Mouse (Mus musculus) c-Kit-positive CD71-positive TER-119-positive erythroid progenitor cells, embryonic 14.5 days (primary cell): ENCODE results near the gene Orm2.

Experiments used
- DNase-seq: peaks from one replicate; pipeline ENCODE4 v3.0.0-alpha.2; 2013; ENCODE audit warnings: low spot score

Gene Orm2

DNA sequence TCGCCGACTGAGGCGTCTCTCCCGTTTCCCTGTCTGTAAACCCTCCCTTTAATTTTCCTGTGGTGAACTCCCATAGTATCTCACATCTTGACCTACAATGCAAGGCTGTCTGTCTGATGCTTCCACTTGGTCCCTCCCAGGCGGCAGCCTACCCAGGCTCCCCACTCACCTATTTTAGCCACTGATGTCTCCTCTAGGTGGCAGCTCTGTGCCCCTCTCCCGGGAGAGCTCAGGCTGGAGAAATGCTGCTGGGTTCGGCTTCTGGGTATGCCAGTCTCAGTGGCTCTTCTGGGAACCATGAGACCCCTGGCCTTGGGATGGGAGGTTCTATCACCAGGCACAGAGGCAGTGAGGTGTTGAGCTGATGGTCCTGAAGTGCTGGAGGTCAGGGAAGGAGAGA lies 15.2 kb downstream of the Orm2 start:
- no peak for DNase-seq

- peak; percentile 68 for DNase-seq
Observed at GRCm38 (mm10) chr4:63382676-63383369, 20.6 kb downstream of the Orm2 start.

DNA sequence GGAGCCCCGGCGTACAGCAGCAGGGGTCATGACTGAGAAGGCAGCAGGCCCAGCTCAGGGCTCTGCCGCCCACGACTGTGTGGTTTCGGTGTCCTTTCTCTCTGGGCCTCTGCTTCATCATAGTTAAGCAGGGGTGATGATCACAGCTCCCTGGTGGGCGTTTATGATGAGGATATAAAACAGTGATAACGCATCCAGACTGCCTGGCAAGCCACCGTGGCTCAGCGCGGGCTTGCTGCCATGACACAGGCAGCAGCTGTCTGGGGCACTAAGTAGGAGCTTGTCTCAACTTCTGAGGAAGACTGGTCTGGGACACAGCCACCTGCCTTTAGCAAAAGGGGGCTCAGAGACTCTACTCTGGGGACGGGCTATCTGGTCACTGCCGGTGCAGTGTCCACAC lies 21.2 kb downstream of the Orm2 start:
- DNase-seq, result no peak

DNA sequence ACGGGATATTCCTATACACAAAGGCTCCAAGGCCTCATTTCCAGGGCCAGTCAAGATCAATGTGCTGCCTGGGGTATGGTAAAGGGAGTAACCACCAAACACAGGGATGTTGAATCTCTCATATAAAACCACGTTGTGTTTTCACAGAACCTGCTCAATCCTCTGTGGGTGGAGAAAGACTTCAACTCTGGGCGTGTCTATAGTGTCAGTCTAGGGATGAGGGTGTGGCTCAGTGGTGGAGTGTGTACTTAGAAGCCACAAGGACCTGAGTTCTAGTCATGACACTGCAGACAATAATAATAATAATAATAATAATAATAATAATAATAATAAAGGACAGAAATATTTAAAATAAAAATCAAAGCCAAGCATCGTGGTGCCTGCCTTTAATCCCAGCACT lies 22.0 kb downstream of the Orm2 start:
- DNase-seq, result no peak

DNA sequence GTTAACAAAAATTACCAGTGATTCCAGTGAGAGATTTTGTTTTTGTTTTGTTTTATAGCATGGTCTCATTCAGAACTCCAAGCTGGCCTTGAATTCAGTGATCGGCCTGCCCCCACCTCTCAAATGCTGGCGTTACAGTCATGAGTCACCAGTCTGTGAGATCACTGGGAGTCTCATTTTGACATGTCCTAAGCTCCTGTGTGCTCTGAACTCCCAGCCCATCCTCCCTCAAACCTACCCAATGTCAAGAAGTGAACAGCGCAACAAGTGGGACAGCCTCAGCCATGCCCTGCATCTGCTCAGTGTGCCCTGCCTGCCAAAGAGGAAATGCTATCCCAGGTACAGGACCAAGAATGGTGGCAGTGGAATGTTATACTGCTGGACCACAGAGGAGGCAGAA lies 23.0 kb downstream of the Orm2 start:
- DNase-seq, result no peak

- DNase-seq, result no peak
Observed at GRCm38 (mm10) chr4:63385784-63386183, 23.5 kb downstream of the Orm2 start.

DNA sequence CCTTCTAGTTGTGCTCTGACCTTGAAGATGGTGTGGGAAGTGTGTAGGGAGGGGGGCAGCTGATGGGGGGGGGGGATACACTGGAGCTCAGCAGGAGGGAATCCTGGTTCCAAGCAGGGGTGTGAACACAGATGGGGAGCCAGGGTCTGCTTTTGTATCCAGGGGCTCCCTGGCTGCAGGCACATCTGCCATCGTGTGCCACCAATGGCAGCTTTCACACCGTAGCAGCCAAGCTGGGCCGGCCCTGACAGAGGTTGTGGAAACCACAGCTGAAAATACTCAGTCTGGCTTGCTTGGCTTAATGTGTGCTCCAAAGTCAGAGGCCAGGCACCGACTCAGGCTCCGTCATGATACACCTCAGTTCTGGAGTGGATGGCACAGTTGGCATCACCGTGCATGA lies 25.8 kb downstream of the Orm2 start:
- no peak for DNase-seq

- no peak for DNase-seq
Observed at GRCm38 (mm10) chr4:63389121-63389886, 27.1 kb downstream of the Orm2 start.

GRCm38 (mm10) chr4:63389887-63390528 lies 27.8 kb downstream of the Orm2 start:
- no peak for DNase-seq

DNA sequence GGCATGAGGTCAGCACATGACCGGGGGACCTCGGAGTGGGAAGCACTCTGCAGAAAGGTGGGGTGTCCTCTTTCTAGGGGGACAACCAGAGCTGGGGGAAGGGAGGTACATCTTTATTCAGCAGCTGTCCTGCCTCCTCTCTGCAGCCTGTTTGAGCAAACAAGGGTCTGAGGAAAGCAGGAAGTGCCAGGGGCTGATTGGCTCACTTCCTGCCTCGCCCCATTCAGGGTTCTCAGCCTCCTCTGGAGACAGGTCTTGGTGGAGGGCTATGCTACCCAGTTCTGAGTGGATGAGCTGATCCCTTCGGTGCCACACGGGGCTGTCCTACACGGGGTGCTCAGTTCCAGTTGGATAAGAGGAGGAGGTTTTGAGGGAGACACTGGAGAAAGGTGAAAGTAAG lies 29.1 kb downstream of the Orm2 start:
- no peak for DNase-seq

DNA sequence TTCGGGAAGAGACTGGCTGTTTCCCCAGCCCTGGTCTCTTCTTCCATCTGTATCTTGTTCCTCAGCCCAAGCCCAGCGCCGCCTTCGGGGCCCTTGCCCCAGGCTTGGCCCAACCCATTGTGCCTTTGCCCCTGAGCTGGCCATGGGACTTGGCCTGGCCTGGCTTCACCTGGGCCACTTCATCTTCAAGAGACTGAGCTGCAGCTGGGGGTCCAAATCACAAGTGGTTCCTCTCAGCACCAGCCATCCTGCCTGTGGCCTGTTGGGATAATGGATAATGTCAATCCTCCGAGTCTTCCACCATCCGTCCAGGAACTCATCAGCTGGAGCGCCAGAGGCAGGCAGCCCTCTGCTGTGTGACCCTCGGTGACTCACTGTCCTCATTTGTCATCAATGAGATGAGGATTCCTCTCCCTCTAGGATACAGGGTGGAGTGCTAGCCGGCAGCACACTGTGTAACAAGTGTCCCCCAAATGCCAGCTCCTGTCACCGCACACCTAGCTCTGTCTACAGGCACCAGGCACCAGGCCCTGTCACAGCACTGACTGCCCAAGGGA lies 35.8 kb downstream of the Orm2 start:
- DNase-seq, result no peak

DNA sequence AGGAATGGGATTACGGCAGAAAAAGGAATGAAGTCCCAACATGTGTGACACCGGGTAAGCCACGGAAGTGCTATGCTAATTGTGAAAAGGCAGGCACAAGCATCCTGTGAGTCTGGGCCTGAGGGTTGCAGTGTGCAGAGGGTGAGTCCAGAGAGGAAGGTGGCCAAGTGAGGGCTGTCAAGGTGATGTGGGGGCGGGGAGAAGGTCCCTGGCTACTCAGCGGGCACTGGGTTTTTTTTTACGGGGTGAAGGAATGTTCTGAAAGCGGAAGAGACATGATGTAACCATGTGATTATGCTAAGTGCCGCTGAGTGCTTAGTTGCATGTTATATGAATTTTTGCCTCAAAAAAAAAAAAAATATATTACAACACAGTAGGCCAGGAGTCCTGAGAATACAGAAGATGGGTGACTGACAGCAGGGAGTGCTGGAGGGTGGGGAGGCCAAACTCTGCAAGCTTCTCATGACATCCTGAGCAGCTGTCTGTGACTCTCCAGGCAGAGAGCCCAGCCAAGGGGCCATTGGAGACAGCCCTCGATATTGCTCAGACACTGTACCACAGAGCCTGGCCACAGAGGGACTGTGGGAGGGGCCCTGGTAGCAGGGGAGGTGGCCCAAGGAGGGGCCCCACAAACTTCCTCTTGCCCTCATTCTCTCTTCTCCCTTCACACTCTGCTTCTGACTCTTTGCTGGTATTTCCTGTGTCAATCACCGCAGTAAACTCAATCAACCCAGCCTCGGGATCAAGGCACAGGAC lies 36.8 kb downstream of the Orm2 start:
- no peak for DNase-seq

DNA sequence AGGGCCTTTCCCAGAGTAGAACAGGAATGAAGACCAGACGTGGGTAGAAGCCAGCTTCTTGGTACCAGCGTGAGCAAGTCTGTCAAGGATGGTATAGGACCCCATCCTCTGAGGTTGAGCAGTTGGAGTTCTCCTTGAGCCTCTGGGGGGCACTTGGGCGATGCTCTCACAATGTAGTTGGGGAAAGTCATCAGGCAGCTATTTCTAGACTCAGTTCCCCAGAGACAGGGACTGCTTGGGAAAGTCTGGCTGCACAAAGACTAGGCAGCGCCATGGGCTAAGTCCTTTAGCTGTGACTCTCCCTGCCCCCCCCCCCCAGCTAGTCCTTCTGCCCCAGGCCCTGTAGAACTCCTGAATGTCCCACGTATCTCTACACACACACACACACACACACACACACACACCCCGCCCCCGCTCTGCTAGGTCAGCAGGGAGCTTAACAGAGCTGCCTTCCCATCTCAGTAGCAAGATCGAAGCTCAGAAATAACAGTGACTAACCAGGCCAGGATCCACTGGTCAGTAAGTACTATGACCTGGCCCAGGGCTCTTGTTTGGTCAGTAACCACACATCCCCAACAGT lies 37.5 kb downstream of the Orm2 start:
- no peak for DNase-seq

DNA sequence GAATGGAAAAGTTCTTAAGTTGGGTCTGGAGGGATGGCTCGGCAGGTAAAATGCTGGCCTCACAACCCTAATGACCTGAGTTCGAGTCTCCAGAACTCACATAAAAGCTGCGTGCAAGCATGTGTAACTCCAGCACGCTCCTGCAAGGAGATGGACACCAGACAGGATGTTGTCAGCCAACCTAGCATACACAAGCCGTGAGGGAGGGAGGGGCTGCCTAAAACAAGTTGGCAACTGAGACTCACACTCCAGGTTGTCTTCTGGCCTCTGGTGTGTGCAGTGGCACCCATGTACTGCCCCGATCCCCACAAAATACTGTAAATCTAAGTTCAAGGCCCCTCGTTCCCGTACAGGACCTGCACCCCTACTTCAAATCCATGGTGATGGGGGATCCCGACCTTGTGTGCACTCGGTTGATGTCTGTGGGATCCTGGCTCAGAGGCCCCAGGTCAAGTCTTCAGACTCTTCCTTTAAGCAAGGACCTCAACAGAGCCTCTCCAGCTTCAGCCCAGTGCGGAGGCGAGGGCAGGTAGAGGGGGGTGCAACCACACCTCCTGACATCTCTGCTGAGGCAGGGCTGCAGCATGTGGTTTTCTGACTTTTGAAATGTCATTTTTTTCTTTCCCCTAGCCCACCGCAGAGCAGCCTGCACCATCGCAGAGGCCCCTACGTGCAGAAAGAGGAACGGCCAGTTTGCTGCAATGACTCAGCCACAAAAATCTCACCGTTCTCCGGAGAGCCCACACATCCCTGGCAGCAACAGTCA lies 38.5 kb downstream of the Orm2 start:
- no peak for DNase-seq

GRCm38 (mm10) chr4:63401620-63402019 lies 39.4 kb downstream of the Orm2 start:
- no peak for DNase-seq

GRCm38 (mm10) chr4:63402056-63402455 lies 39.8 kb downstream of the Orm2 start:
- no peak for DNase-seq

DNA sequence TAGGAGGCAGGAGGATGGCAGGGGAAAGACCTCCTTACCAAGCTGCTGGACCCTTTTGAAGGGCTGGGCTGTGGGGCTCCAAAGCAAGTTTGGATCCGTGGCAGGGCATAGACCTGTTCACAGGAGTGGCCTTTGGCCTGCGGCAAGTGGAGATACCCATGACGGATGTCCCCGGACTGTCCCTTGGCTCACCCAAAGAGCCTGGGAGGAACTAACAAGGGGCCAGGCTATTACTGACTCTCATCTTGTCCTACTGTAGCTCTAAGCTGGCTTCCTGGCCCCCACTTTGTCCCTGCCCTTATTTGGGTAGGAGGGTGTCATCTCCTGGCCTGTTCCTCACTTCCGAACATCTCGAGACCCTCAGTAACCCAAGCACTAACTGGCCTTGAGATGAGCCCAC lies 40.3 kb downstream of the Orm2 start:
- DNase-seq, result no peak

DNA sequence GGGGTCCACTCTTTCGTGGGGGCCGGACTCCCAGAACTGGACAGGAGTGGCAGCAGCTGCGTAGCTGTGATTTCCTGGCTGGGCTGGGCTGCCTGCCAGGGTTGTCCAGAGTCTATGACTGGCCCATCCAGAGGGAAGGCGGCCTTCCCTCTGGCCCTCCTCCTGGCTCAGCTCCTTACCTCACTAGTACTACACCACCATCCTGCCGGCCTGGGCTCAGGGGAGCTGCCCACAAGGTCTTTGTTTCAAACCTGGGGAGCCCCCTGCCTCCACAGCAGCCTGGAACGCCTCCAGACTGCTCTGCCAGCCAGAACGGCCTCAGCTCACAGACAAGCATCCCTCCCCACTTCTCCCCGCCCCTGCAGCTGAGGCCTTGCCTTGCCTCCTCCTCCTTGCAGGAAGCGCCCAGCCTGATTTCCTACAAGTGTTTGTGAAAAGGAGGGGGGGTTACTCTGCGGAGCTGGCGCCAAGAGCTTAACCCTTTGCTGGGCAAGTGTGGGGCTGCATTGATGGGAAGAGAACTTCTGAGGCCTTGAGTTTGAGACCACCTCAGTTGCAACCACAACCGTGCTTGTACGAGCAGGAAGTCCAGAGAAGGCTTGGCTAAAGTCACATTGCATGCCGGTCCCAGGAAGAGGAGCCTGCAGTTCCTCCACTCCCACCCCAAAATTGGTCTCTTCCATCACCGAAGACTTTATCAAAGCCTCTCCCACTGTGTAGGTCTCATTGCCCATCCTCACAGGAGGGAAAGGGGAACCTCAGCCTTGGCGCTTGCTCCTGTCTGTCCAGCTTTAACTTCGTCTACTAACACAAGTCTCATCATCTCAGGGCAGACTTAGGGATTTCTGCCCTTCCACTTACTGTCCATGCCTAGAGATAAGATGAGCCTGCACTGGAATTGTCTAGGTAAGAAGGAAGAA lies 41.1 kb downstream of the Orm2 start, which contains the start of gene Akna:
Akna (minus strand) TSS at position 315 of the 920 bp plus-strand sequence.
- DNase-seq, result no peak

DNA sequence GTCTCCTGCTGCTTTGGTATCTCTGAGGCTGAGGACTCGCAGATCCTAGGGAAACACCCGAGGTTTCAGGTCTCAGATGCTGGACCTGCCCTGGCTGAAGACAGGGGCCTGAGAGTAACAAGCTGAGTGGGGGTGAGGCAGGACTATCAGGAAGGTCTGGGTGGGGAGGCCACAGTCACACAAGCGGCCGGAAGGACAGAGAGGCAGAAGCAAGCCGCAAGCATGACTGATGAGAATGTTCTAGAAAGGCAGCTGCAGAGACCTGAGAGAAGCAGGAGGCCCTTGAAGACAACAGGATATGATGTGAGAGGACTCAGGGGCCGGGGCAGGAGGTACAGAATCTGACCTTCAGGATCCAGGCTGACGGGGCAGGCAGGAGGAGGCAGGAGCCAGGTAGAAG lies 42.0 kb downstream of the Orm2 start:
- no peak for DNase-seq

DNA sequence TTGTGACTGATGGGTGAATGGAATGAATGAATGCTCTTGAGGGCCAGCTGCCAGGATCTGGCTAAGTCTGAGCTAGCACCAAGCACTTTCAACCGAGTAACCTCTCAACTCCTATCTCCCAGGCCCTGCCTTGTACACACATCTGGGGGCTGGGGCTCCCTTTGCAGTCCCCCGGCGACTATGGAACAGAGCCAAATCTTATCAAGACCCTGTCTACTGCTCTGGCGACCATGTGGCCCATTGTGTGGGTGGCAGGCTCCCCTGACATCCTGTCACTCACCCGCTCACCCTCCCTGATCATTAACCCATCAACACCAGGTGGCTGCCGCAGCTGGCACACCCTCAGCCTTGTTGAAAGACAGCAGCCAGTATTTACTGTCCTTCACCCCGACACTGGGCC lies 42.8 kb downstream of the Orm2 start:
- no peak for DNase-seq
